Mouse (Mus musculus) right cerebral cortex, adult 18-20 months (tissue): Measurements from ENCODE around the gene Tulp4.
A peak's percentile ranks its signal among the peaks of the same experiment; 100 is the strongest.
"Not testable (repeated sequence)": the region's sequence is repeated elsewhere in the genome, so short reads cannot be mapped to it uniquely, and the experiment has no call there.

ENCODE experiments used
- DNase-seq: peaks from one replicate; pipeline ENCODE4 v3.0.0; 2022; ENCODE audit warnings: mixed read lengths

Tulp4 gene

DNA sequence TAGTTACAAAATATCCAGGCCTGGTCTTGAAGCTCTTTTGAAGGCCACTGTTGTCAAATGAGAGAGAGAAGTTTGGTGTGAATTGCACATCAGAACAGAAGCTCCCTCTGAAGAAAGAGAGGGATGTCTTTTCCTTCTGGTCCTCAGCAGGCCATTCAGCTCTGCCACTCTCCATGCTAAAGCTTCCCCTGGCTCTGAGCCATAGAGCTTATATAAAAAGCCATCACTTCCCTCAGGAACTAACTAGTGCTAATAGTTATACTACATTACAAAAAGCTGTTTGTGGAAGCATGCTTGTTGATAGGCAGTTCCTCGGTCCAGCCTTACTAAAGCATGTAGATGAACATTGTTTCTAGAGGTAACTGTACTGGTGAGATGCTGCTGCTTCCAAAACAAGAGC lies 89.2 kb downstream of the Tulp4 start:
- no peak for DNase-seq

DNA sequence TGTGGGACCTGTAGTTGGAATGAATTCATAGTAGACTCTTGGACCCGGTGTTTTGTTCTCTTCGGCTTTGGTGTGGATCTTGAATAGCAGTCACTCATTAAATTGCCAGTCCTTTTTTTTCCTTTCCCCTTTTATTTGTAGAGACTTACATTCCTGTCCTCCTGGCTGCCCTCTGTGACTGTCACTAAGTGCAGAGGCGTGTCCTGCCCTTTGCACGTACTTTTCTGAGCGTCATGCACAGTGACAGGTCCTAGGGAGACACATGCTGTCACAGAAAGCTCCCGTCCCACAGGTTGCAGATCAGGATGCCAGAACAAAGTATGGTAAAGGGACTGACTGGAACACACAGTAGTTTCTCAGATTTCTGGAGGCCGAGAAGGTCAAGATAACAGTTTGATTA lies 91.3 kb downstream of the Tulp4 start:
- DNase-seq: no peak

DNA sequence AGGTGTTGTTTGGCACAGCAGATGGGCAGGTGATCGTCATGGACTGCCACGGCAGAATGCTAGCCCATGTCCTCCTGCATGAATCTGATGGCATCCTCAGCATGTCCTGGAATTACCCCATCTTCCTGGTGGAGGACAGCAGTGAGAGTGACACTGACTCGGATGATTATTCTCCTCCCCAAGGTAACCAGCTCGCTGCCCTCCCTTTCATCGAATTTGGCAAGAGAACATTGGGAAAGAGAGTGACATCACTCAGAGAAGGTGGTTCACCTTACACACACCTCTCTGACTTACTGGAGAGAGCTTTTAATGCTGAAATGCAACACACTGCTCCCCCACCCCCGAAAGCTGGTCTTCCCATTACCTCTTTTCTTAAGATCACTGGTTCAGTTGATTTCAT lies 92.4 kb downstream of the Tulp4 start:
- no peak for DNase-seq

DNA sequence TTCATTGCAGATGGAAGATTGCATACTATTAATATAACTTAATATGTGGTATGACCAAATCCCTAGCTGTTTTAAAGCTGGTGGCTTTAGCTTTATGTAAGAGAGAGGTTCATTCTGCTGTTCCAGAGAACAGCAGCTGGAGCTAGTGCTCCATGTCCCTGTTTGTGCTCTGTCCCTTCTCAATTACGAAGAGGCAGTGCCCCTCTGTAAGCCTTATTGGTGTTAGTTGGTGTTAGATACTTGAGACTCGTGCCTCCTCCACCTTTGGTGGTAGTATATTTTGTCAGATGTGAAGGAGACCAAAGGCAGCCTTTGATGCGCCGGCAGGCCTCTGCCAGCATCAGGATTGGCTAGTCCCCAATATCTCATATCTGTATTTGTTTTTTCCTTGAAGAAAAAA lies 92.9 kb downstream of the Tulp4 start:
- DNase-seq: no peak

DNA sequence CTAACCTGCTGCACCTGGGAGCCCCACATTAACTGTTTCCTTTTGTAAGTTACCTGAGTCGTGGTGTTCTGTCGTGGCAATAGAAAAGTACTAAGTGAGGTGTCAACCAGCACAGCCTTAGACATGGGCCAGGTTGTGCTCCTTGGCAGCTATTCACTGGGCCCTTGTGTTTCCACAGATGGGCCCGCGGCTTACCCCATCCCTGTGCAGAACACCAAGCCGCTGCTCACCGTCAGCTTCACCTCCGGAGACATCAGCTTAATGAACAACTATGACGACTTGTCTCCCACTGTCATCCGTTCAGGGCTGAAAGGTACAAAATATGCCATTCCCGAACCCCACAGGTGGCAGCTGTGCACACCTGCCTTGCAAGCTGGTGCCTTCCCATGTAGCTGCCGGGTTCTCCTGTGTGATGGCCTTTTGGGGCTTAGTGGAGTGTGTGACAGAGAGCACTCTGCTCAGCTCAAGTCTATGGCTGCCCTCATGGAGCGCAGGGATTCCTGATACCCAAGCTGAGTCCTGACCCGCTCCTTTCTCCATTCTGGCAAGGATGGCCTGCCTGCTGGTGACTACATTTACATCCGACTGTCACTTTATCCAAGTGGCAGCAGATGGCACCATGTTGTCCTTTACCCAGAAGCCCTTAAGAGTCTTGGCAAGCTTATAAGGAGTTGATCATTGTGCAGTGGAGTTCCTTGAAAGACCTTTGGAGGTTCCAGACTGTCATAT lies 95.4 kb downstream of the Tulp4 start:
- no peak for DNase-seq

DNA sequence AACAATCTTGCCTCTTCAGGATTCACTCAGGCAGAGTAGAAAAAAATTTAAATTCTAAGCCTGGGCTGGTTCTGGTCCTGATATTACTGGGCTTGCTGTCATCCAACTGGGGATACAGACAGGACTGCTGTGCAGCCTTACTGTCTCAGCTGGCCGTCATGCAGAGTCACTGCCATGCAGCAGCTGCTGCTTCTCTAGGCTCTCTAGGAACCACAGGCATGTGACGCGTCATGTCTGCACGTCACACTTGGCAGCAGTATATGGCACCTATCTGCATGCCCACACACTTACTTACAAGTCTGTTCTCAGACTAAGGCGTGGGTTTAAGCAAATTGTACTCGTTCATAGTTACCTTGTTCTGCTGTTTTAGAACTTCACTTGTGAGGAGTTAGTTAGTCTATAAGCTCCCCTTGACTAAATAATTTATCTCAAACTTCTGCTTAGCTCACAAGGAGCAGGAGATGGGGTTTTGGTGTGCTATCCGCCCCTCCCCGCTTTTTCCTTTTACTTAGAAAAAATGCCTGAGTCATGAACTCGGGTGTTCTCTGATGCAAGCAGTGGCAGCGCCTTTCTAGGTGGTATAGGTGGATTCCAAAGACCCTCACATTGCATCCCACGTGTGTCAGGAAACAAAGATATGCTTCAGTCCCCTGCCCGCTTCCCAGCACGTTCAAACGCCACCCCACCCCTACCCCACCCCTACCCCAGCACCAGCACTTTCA lies 96.3 kb downstream of the Tulp4 start:
- DNase-seq: peak; percentile 81

DNA sequence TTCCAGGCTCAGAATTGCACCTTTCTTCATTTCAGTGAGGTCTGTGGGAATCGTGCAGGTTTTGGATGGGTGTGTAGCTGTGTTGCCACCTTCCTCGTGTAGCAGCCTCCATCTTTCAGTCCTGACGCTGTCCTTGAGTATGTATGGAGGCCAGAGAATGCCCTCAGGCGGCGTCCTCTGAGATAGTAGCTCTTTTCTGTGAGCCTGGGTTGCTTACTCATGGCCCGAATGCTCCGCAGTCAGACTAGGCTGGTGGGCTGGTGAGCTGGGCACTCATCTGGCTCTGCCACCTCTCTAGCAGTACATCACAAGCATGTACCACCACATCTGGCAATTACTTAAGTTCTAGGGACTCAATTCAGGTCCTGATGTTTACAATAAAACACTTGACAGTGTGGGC lies 96.9 kb downstream of the Tulp4 start:
- DNase-seq: no peak

DNA sequence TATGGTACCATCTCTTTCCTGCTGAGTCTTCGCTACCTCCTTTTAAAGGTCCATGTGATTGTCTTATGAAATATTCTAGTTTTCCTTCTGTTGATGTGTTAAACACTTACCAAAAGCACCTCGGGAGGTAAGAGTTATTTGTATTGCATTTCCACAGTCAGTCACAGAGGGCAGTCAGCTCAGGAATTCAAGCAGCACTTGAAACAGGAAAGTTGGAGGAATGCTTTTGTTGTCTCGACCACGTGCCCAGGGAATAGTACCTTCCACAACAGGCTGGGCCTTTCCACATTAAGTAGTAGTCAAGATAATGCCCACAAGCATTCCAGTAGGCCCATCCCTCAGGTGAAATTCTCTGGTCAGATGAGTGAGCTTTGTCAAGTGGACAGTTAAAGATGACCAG lies 97.6 kb downstream of the Tulp4 start:
- DNase-seq: no peak

DNA sequence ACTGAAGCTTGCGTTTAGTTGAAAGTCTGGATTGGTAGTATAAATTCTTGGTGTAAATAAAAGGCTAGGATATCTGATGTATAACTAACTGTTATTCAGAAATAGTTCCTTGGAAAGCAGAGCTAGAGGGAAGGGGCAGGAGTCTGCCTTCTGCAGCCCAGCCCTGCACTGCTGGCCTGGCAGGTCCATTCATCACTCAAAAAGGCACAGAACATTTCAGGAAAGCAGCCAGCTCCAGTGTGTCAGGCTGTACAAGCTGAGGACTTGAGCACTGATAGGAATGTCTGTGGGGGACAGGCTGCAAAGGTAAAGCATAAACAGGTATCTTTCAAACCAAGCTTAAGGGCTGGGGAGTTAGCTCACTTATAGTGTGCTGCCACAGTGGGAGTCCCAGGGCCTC lies 105.5 kb downstream of the Tulp4 start:
- DNase-seq: no peak

DNA sequence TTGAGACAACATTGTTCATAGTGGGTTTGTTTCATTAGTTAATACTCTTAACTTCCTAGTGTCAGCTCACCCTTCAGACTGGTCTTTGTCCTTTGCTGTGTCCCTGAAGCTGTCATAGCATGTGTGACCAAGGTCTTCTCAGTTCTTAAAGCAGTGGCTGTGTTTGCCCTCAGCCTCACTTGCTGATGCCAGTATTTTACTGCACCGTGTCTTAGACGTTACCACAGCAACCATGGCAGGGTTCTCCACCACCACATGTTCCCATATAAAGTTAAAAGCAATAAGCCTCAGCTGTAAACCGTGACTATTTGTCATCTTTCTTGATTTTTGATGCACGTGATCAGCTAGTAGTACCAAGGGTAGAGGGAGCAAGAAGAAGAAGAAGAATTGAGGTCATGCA lies 109.4 kb downstream of the Tulp4 start:
- DNase-seq: no peak

DNA sequence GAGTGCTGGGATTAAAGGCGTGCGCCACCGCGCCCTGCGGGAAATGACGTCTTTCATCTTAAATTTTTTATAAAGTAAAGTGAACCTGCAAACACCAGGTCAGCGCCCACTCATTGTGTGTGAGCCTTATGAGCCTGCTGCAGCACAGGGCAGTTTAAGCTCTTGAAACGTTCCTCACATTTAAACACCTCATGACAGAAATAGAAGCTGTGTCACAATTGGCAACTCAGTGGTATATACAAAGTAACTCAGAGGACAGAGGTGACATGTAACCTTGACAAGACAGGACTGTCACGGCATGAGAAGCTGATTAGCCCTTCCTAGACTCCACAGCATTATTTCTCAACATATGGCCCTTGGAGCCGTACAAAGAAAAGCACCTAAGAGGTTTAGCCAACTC lies 110.3 kb downstream of the Tulp4 start:
- DNase-seq: no peak

DNA sequence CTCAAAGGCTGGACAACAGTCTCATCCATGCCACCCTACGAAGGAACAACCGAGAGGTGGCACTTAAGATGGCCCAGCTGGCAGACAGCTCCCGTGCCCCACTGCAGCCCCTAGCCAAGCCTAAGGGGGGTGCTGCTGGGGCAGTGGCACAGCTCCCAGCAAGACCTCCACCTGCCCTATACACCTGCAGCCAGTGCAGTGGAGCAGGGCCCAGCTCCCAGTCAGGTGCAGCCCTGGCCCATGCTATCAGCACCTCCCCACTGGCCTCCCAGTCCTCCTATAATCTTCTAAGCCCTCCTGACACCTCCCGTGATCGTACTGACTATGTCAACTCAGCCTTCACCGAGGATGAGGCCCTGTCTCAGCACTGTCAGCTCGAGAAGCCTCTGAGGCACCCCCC lies 126.4 kb downstream of the Tulp4 start:
- DNase-seq: not testable (repeated sequence)

DNA sequence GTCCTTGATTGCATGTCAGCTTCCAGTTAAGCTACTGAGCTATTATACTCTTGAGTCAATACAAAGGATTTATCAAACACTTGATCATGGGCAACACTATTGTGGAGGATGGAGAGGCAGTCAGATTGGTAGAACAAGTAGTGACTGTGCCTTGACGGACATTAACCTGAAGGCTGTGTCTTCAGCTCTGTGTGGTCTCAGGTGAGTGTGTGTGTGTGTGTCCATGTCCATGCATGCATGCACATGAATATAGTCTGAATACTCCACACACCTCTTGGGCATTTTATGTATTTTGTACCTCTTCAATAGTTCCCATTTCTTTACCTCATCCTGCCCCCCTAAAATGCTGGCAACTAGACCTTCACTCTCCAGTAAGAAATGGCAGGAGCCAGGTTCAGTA lies 145.1 kb downstream of the Tulp4 start:
- DNase-seq: not testable (repeated sequence)

DNA sequence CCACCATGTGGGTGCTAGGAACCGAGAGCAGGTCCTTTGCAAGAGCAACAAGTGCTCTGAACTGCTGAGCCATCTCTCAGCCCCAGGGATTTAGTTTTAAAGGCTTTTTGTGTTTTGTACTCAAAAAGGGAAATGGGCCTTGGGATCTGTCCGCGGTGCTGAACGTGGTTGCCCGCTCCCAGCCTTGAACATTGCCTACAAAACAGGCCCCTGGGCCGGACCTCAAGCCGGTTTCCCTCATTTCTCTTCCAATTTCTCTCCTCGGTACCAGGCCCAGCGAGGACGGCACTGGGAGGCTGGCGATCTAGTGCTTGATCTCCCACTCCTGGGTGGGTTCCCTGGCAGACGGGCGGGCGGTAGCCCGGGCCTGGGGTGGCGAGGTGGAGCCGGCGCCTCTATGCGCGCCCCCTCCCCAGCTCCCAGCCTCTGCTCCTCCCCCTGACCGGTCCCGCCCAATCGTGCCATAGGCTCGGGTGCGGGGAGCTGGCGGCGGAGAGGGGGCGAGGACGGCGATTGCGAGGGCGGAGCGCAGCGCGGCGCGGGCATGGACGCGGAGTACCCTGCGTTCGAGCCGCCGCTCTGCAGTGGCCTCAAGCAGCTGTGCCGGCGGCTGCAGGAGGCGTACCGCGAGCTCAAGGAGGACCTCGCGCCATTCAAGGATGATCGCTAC lies 150.3 kb downstream of the Tulp4 start, which contains the start of gene Tmem181a:
Gene Tmem181a (plus strand): TSS at position 461 of the 670 bp plus-strand sequence.
- not testable (repeated sequence) for DNase-seq

DNA sequence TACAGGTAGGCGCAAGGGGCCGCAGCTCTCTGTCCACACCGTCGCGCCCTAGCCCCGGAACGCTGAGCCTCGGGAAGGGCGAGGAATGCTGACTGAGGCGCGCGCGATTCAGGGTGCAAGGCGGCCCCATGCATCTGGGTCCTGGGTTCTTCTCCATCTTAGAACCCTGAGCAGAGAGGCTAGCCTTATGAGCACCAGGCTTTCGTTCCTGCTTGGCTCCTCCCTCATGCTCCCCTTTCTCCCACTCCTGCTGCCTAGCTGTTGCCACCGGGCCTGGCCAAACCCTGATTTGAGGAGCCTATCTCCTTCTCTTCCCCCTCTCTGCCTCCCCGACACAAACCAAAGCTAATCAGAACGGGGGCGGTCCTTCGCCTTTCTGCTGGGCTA lies 150.8 kb downstream of the Tulp4 start:
- DNase-seq: peak; percentile 79

DNA sequence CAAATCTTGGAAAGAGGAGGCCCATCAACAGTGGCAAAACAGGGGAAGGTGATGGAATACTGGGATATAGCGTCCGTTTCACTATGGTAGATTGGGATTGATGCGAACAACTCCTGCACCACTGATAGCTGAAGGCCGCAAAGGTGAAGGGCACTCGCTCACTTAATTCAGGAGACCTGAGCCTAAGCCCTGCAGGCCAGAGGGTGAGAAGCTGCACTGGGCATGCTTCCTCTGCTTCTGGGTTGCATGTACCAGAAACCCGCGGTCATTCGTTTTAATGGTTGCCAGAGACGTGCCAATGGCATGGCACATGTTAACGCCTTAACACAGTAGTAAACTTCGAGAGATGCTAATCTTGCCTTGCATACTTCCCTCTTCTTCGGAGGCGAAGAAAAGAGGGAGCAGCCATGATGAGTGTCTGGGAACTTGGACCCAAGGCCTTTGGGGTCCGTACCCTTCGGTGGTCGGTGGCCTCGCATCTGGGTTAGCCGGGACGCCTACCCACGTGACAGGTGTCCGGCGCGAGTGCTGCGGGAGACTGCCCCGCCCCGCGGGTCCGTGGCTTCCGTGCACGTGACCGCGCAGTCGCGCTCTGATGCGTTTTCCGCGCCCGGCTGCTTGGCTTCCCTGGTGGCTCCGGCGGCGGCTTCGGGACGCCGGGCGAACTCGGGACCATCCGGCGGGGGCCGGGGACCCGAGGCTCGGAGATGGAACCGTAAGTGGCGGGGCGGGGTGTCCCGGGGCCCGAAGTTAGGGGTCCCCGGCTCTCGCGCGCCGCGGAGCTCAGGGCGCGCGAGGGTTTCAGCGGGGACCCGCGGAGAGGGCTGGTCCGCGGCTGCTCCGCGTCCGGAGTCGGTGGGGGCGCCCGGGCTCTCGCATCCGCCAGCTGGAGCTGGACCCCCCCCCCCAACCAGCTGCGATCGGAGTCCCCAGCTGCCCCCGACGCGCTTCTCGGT lies 163.9 kb downstream of the Tulp4 start:
- not testable (repeated sequence) for DNase-seq

DNA sequence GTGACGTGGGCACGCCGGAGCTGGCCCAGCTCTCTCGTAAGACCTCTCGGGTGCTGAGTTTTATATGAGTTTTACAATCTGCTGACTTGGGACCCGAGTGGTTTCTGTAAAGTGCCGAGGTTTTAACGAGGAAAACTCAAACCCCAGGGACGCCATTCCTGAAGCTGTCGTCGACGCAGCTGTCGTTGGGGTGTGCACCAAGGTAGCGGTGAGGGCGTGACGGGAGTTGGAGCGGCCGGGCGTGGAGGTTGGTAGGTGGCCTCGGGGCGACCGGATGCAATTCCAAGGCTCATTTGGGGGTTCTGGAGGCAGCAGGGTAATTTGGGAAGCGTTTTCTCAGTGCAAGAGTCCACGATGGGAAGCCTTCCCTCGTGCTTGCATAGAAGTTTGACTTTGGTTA lies 164.6 kb downstream of the Tulp4 start:
- DNase-seq: not testable (repeated sequence)

DNA sequence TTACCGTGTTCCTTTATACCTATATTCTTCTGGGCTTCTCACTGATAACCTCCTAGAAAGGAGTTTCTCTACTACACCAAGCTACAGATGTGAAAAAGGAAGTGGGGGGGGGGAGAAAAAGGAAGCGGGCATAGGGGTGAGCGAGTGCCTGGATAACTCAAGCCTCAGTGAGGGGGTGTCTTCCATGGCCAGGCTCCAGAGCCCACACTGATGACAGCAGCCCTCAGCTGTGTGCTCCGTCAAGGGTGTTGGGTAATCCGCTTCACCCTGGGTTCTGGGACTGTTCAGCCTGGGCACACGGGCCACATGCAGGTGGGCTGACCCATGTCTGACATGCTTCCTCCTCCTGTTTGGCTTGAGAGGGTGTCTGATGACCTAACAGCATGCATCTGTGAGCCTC lies 165.7 kb downstream of the Tulp4 start:
- DNase-seq: not testable (repeated sequence)

DNA sequence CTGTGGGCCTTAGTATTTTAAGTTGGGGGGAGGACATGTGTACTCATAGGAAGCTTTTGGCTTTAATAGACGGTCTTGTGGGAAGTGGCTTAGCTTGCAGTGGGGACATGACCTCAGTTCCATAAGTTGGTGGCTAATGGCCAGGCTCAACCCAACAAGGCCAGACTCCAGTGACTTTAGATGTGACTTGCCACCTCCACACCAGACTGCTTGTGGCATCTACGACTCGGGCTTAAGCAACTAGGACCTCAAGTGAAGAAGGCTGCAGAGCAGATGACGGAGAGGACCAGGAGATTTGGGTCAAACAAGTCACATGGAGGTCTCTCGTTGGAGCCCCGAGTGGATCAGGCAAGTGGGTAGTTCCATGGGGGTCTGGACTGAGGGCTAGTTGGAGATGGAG lies 168.5 kb downstream of the Tulp4 start:
- not testable (repeated sequence) for DNase-seq

DNA sequence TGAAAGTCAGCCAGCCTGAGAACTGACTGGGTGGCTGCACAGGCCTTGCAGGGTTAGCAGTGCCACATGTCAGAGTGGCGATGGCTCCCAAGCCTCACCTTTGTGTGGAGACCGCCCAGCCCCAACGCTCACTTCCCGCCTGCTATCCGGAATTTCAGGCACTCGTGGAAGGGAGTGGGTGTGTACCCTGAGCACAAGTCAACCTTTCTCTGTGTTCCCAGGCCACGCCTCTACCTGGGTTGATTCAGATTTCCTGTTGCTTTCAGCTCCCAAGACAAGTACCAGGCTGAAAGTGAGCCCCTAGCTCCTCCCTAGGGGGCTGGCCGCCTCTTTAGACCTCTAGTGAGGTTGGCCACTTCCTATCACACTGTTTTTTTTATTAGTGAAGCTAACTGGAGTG lies 173.0 kb downstream of the Tulp4 start:
- DNase-seq: not testable (repeated sequence)

DNA sequence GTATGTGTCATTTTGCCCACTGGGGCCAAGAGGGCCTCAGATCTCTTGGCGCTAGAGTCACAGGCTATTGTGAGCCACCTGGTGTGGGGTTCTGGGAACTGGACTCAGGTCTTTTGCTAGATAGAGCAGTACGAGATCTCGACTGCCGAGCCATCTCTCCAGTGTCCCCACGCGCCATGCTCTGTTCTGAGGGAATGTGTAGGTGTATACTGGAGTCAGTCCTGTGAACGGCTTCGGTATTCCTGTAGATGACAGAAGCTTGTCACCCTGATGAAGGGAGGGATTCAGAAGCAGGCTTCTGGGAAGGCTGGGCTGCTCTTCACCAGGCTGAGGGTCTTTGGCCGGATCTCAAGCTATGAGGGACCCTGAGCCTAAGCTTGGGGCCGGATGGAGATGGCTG lies 173.5 kb downstream of the Tulp4 start:
- not testable (repeated sequence) for DNase-seq

DNA sequence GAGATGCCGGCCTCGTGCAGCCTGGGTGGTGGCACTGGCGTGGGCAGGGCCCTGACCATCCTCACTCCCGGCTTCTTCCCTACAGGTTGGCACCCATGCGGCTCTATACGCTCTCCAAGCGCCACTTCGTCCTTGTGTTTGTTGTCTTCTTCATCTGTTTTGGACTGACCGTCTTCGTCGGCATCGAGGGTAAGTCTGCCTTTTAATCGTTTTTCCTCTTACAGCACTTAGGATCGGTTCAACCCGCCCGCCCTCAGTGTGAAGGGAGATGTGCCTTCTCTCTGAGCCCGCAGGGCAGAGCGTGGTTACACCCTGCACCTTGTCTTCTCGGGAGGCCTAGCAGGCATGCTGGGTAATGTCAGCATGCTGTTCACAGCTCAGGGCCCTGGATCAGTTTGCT lies 174.3 kb downstream of the Tulp4 start:
- not testable (repeated sequence) for DNase-seq

DNA sequence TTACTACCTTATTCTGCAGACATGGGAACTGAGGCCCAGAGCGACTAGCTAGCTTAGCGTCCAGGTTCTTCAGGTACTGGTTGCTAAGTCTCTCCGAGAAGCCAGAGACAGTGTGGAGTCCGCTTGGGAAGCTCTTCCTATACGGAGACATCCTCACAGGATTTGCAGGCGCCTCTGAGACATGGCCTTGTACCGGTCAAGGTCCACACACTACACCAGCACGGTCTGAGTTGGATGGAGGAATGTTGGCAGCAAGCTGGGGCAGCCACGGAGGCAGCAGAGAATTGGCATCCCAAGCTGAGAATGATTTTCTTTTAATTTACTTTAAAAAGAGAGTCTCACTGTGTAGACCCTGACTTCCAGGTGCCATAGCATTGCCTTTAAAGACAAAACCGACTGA lies 176.9 kb downstream of the Tulp4 start:
- DNase-seq: not testable (repeated sequence)
